Mouse (Mus musculus) small intestine, adult 2 months (tissue): Measurements from ENCODE around the gene Wdr48.

Experiments
- CTCF ChIP-seq: fragments of 200-500 bp; IDR thresholded peaks from 2 replicates; pipeline ENCODE4 v1.5.1; 2012; ENCODE audit warnings: low read depth, mild to moderate bottlenecking, control low read depth, inconsistent platforms, low read length, moderate library complexity, mixed read lengths; ENCODE audit not compliant: insufficient replicate concordance, insufficient read length; ENCODE audit errors: extremely low read depth
- POLR2A ChIP-seq: fragments of 200-500 bp; IDR thresholded peaks from 2 replicates; pipeline ENCODE4 v1.6.1; 2012; ENCODE audit warnings: low read depth, mild to moderate bottlenecking, control low read depth, inconsistent platforms, low read length, moderate library complexity

GRCm38 (mm10) chr9:119975286-119975685 lies 80.6 kb downstream of the Wdr48 start:
- TF ChIP-seq CTCF = no peak
- no peak for TF ChIP-seq POLR2A
